Mouse (Mus musculus): ENCODE results near the gene Trove2. TPM values are rescaled to one million over a fixed set of nuclear protein-coding genes. Genes with fewer than 3 reads are reported as not detected.
A peak's percentile ranks its signal among the peaks of the same experiment; 100 is the strongest.

Trove2 gene
- total and polyA plus RNA-seq, 3 experiments = 4.5 to 4.6 TPM; not detected in 1

- Histone ChIP-seq H3K27ac (ENCODE audit: control insufficient read depth, low read depth, low read length) (no peak overlapping the region), H3K36me3 (ENCODE audit: control insufficient read depth in 1 of 2, insufficient read depth in 2 of 2, low read length in 2 of 2) (peaks cover 0 to 54% of the 10 kb centered on the region in 2 experiments; a peak in 2 of 4 replicates), H3K4me1 (ENCODE audit: control insufficient read depth in 1 of 2, insufficient read depth in 2 of 2, low read length in 2 of 2) (no peaks in the 10 kb centered on the region), H3K27me3 (ENCODE audit: control insufficient read depth in 1 of 2, insufficient read depth in 2 of 2, low read length in 2 of 2) (no peaks in the 10 kb centered on the region), H3K9ac (ENCODE audit: control insufficient read depth, low read depth, low read length, poor library complexity, severe bottlenecking) (no peak overlapping the region), H3K4me3 (ENCODE audit: control insufficient read depth in 1 of 2, insufficient read depth in 1 of 2, low read depth in 2 of 2, low read length in 2 of 2) (no peak overlapping the region), H3K9me3 (replicated peaks; ENCODE audit: insufficient read depth, low read length) (no peaks in the 10 kb centered on the region), H3K79me2 (ENCODE audit: control insufficient read depth, insufficient read depth, low read length, poor library complexity) (no peaks in the 10 kb centered on the region)
- peak; percentile 81 for DNase-seq (ENCODE audit: low read depth, low spot score)
- TF ChIP-seq CTCF (IDR thresholded peaks at IDR 0.05 in 2 of 3, conservative IDR thresholded peaks at IDR 0.05 in 1 of 3; ENCODE audit: control insufficient read depth in 1 of 3, insufficient read depth in 1 of 3, low read depth in 2 of 3, low read length in 3 of 3, poor library complexity in 1 of 3, severe bottlenecking in 1 of 3) (peak in 2 of 3 experiments; percentile 21 to 72; a peak in 3 of 6 replicates), MEF2A (IDR thresholded peaks at IDR 0.05; ENCODE audit: extremely low read depth, insufficient replicate concordance, low read depth, low read length, poor library complexity, severe bottlenecking) (no peak), ZC3H11A (IDR thresholded peaks at IDR 0.05; ENCODE audit: low read depth, low read length) (peak; percentile 88), SMC3 (IDR thresholded peaks at IDR 0.05; ENCODE audit: low read depth, low read length) (peak; percentile 77), USF2 (IDR thresholded peaks at IDR 0.05; ENCODE audit: borderline replicate concordance in 1 of 2, insufficient read depth in 1 of 2, low read depth in 1 of 2, low read length in 2 of 2) (no peak), POLR2AphosphoS2 (IDR thresholded peaks at IDR 0.05; ENCODE audit: low read length) (no peak), RAD21 (IDR thresholded peaks at IDR 0.05; ENCODE audit: low read depth, low read length) (peak; percentile 85), ZNF384 (IDR thresholded peaks at IDR 0.05; ENCODE audit: low read depth, low read length) (peak; percentile 84), ELF1 (IDR thresholded peaks at IDR 0.05; ENCODE audit: low read depth, low read length) (no peak)
Measured at GRCm38 (mm10) chr1:143803537-143803936, 26.7 kb upstream of the Trove2 start.

GRCm38 (mm10) chr1:143788584-143789227 lies 11.8 kb upstream of the Trove2 start:
- Histone ChIP-seq H3K36me3 (ENCODE audit: control insufficient read depth in 1 of 2, insufficient read depth in 2 of 2, low read length in 2 of 2) (peaks cover 19 to 66% of the 10 kb centered on the region in 2 experiments), H3K27me3 (ENCODE audit: control insufficient read depth in 1 of 2, insufficient read depth in 2 of 2, low read length in 2 of 2) (no peaks in the 10 kb centered on the region), H3K79me2 (ENCODE audit: control insufficient read depth, insufficient read depth, low read length, poor library complexity) (peaks cover 4% of the 10 kb centered on the region), H3K4me3 (ENCODE audit: control insufficient read depth in 1 of 2, insufficient read depth in 1 of 2, low read depth in 2 of 2, low read length in 2 of 2) (no peak overlapping the region), H3K4me1 (ENCODE audit: control insufficient read depth in 1 of 2, insufficient read depth in 2 of 2, low read length in 2 of 2) (peaks cover 0 to 6% of the 10 kb centered on the region in 2 experiments; a peak in 2 of 4 replicates), H3K9me3 (replicated peaks; ENCODE audit: insufficient read depth, low read length) (no peaks in the 10 kb centered on the region), H3K9ac (ENCODE audit: control insufficient read depth, low read depth, low read length, poor library complexity, severe bottlenecking) (no peak overlapping the region), H3K27ac (ENCODE audit: control insufficient read depth, low read depth, low read length) (no peak overlapping the region)
- DNase-seq (ENCODE audit: low read depth, low spot score) = peak; percentile 71
- peak; percentile 47; the same call in 1 of the 2 replicates for TF ChIP-seq SMC3 (IDR thresholded peaks at IDR 0.05; ENCODE audit: low read depth, low read length)
- peak; percentile 40 for TF ChIP-seq RAD21 (IDR thresholded peaks at IDR 0.05; ENCODE audit: low read depth, low read length)
- 0 out of 2 replicates have a peak, but pooled peaks have one; percentile 32 for TF ChIP-seq MXI1 (IDR thresholded peaks at IDR 0.05; ENCODE audit: low read depth, low read length)
- no peak for TF ChIP-seq CHD1 (IDR thresholded peaks at IDR 0.05; ENCODE audit: low read depth, low read length)
- TF ChIP-seq ZC3H11A (IDR thresholded peaks at IDR 0.05; ENCODE audit: low read depth, low read length) = 0 out of 2 replicates have a peak, but pooled peaks have one; percentile 1
- TF ChIP-seq EP300 (IDR thresholded peaks at IDR 0.05; ENCODE audit: low read depth in 1 of 2, low read length in 2 of 2) = no peak
- TF ChIP-seq MAFK (IDR thresholded peaks at IDR 0.05; ENCODE audit: borderline replicate concordance, low read depth, low read length) = no peak
- TF ChIP-seq MAX (IDR thresholded peaks at IDR 0.05; ENCODE audit: low read length) = peak; percentile 49; the same call in 1 of the 2 replicates
- no peak for TF ChIP-seq NELFE (IDR thresholded peaks at IDR 0.05; ENCODE audit: low read depth, low read length)
- TF ChIP-seq UBTF (IDR thresholded peaks at IDR 0.05; ENCODE audit: borderline replicate concordance, insufficient read depth, low read depth, low read length) = no peak
- TF ChIP-seq CTCF (IDR thresholded peaks at IDR 0.05 in 2 of 3, conservative IDR thresholded peaks at IDR 0.05 in 1 of 3; ENCODE audit: control insufficient read depth in 1 of 3, insufficient read depth in 1 of 3, low read depth in 2 of 3, low read length in 3 of 3, poor library complexity in 1 of 3, severe bottlenecking in 1 of 3) = peak; percentile 77 to 88 (median 84)
- TF ChIP-seq ZNF384 (IDR thresholded peaks at IDR 0.05; ENCODE audit: low read depth, low read length) = peak; percentile 51; the same call in 1 of the 2 replicates
- no peak for TF ChIP-seq SIN3A (IDR thresholded peaks at IDR 0.05; ENCODE audit: low read length)
